Mouse (Mus musculus) CD4-positive helper T cell, adult 2 months (primary cell): ENCODE results near the gene Kcnq5.
"Not testable (repeated sequence)": the region's sequence is repeated elsewhere in the genome, so short reads cannot be mapped to it uniquely, and the experiment has no call there.

Experiments used
- DNase-seq: peaks from one replicate; pipeline ENCODE4 v3.0.0-alpha.2; 2012; ENCODE audit warnings: low read depth, missing footprints, low spot score

Kcnq5 gene

GRCm38 (mm10) chr1:21496307-21496706 lies 465.4 kb downstream of the Kcnq5 start:
- no peak for DNase-seq

- no peak for DNase-seq
Measured at GRCm38 (mm10) chr1:21488645-21489044, 473.1 kb downstream of the Kcnq5 start.

- DNase-seq: no peak
Measured at GRCm38 (mm10) chr1:21486266-21486665, 475.5 kb downstream of the Kcnq5 start.

- peak; percentile 26 for DNase-seq
Measured at GRCm38 (mm10) chr1:21469311-21469710, 492.4 kb downstream of the Kcnq5 start.

GRCm38 (mm10) chr1:21466431-21466830 lies 495.3 kb downstream of the Kcnq5 start:
- DNase-seq: no peak

GRCm38 (mm10) chr1:21460941-21461689 lies 500.6 kb downstream of the Kcnq5 start:
- DNase-seq: peak; percentile 45

GRCm38 (mm10) chr1:21458581-21458980 lies 503.2 kb downstream of the Kcnq5 start:
- no peak for DNase-seq

GRCm38 (mm10) chr1:21455971-21456370 lies 505.8 kb downstream of the Kcnq5 start:
- DNase-seq: no peak

GRCm38 (mm10) chr1:21448227-21448626 lies 513.5 kb downstream of the Kcnq5 start:
- no peak for DNase-seq

GRCm38 (mm10) chr1:21436753-21437152 lies 525.0 kb downstream of the Kcnq5 start:
- DNase-seq: no peak

GRCm38 (mm10) chr1:21434853-21435252 lies 526.9 kb downstream of the Kcnq5 start:
- DNase-seq: no peak

- DNase-seq: no peak
Measured at GRCm38 (mm10) chr1:21431666-21432065, 530.1 kb downstream of the Kcnq5 start.

- no peak for DNase-seq
Measured at GRCm38 (mm10) chr1:21428079-21428478, 533.7 kb downstream of the Kcnq5 start.

GRCm38 (mm10) chr1:21425654-21426053 lies 536.1 kb downstream of the Kcnq5 start:
- DNase-seq: peak; percentile 23

- peak; percentile 6 for DNase-seq
Measured at GRCm38 (mm10) chr1:21419370-21419769, 542.4 kb downstream of the Kcnq5 start.

- no peak for DNase-seq
Measured at GRCm38 (mm10) chr1:21412197-21412555, 549.6 kb downstream of the Kcnq5 start.

- DNase-seq: peak; percentile 48
Measured at GRCm38 (mm10) chr1:21411331-21412196, 550.2 kb downstream of the Kcnq5 start.

GRCm38 (mm10) chr1:21407266-21407665 lies 554.5 kb downstream of the Kcnq5 start:
- no peak for DNase-seq

GRCm38 (mm10) chr1:21402804-21403203 lies 558.9 kb downstream of the Kcnq5 start:
- DNase-seq: no peak

- no peak for DNase-seq
Measured at GRCm38 (mm10) chr1:21391138-21391671, 570.5 kb downstream of the Kcnq5 start.

GRCm38 (mm10) chr1:21383256-21383655 lies 578.5 kb downstream of the Kcnq5 start, which contains the start of gene Khdc1b:
Gene Khdc1b (plus strand): TSS chr1:21383556.
- DNase-seq: no peak

- DNase-seq: not testable (repeated sequence)
Measured at GRCm38 (mm10) chr1:21368031-21368430, 593.7 kb downstream of the Kcnq5 start, which contains the start of gene Khdc1c. Gene Khdc1c (plus strand): TSS chr1:21368331.
